Comparison of ENCODE assay signal across 24 mouse cellular contexts in the genomic region with DNA sequence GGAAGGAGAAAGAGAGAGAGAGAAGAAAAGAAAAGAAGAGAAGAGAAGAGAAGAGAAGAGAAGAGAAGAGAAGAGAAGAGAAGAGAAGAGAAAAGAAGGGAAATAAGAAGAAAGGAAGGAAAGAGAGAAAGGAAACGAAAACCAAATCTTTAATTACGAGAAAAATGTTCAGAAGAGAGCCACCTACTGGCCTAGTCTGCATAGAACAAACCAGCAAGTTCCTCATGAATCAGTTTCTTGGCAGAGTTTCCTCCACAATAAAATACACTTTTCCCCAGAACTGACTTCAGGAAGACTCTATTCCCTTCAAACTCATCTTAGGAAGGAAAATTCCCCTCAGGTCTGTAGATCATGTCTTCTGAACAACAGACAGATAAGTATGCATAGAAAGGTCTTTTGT. TPM values are rescaled to one million over a fixed set of nuclear protein-coding genes. Genes with fewer than 3 reads are reported as not detected.
DNase-seq lines count a peak whose midpoint lies in the region; ATAC-seq and TF ChIP-seq lines count a peak whose summit lies in the region.
"Had no signal": no experiment of that assay in that cellular context is flagged by ENCODE, and none has a peak within 500 bp of the region (broad histone marks: within the 10 kb centered on the region; RNA-seq: fewer than 3 reads in every experiment).

No protein-coding gene starts in this region.

- TF ChIP-seq CTCF in hindbrain, postnatal 0 days (IDR thresholded peaks at IDR 0.05; ENCODE audit: low read depth): peak; percentile 30; the same call in 1 of the 2 replicates
- TF ChIP-seq CTCF in brain, embryonic 14.5 days (IDR thresholded peaks at IDR 0.05; ENCODE audit: borderline replicate concordance, extremely low read depth, insufficient read depth, insufficient read length): peak; percentile 6; the same call in 1 of the 2 replicates

- H3K27me3 ChIP-seq in hindbrain, postnatal 0 days (ENCODE audit: insufficient read depth, low read length): no peaks in the 10 kb centered on the region
- no peaks in the 10 kb centered on the region for H3K27me3 ChIP-seq in hindbrain, embryonic 12.5 days

- no peak overlapping the region for H3K9ac ChIP-seq in hindbrain, postnatal 0 days (replicated peaks; ENCODE audit: low read length)
- no peak overlapping the region for H3K9ac ChIP-seq in hindbrain, embryonic 12.5 days

- no peak overlapping the region for H3K4me2 ChIP-seq in hindbrain, postnatal 0 days (ENCODE audit: low read depth, low read length)
- H3K4me2 ChIP-seq in hindbrain, embryonic 12.5 days (replicated peaks): no peak overlapping the region

- ATAC-seq in hindbrain, postnatal 0 days: no peak
- ATAC-seq in hindbrain, embryonic 12.5 days (ENCODE audit: low FRiP score): no peak
- ATAC-seq in CD4-positive, CD25-positive, alpha-beta regulatory T cell, adult 4 months: peak; percentile 71

- H3K36me3 ChIP-seq in hindbrain, postnatal 0 days (ENCODE audit: insufficient read depth, low read length): no peaks in the 10 kb centered on the region
- H3K36me3 ChIP-seq in hindbrain, embryonic 12.5 days: no peaks in the 10 kb centered on the region

- no peak for DNase-seq in hindbrain, postnatal 0 days (ENCODE audit: low spot score)
- DNase-seq in 3T3-L1 (ENCODE audit: low read depth, low spot score): peak; percentile 56
- no peak for DNase-seq in brain, embryonic 14.5 days (ENCODE audit: low read depth)
- no peak for DNase-seq in right cerebral cortex, postnatal 4 days
- DNase-seq in cerebellum, postnatal 25 days: no peak
- DNase-seq in yolk sac, embryonic 10.5 days (ENCODE audit: low spot score): no peak
- DNase-seq: adrenal gland, postnatal 25 days; cerebellum, postnatal 36 days; lung, adult 18-20 months; midbrain, embryonic 14.5 days; thymus, postnatal 14 days had no signal

- no peak overlapping the region for H3K4me3 ChIP-seq in hindbrain, postnatal 0 days (ENCODE audit: low read length)
- H3K4me3 ChIP-seq in hindbrain, embryonic 12.5 days: no peak overlapping the region

- WGBS in hindbrain, postnatal 0 days: 65% methylated on average over 2 of the region's 2 CpGs
- WGBS in hindbrain, embryonic 12.5 days: 70% methylated on average over 2 of the region's 2 CpGs

- no peak overlapping the region for H3K27ac ChIP-seq in hindbrain, postnatal 0 days
- no peak overlapping the region for H3K27ac ChIP-seq in hindbrain, embryonic 12.5 days
- H3K27ac ChIP-seq: macrophage had no signal

- TF ChIP-seq POLR2A in brain, embryonic 14.5 days (IDR thresholded peaks at IDR 0.05; ENCODE audit: borderline replicate concordance, extremely low read depth, insufficient read depth, insufficient read length, poor library complexity, severe bottlenecking): no peak

- no peaks in the 10 kb centered on the region for H3K9me3 ChIP-seq in hindbrain, postnatal 0 days (ENCODE audit: low read length)
- no peaks in the 10 kb centered on the region for H3K9me3 ChIP-seq in hindbrain, embryonic 12.5 days (replicated peaks)

- H3K4me1 ChIP-seq in hindbrain, postnatal 0 days (ENCODE audit: insufficient read depth, low read length): no peaks in the 10 kb centered on the region
- no peaks in the 10 kb centered on the region for H3K4me1 ChIP-seq in hindbrain, embryonic 12.5 days

RNA-seq across cellular contexts. Expression of a gene that starts 3.7 kb away (rescaled TPM):
- total RNA-seq in hindbrain, postnatal 0 days (2014; rRNA removed): not detected in 2 replicates
- polyA plus RNA-seq in hindbrain, postnatal 0 days (2015; fragmentation: Nextera tagmentation; extraction: Ambion mirVana): not detected in 2 replicates
- polyA plus RNA-seq in hindbrain, embryonic 12.5 days (2016; fragmentation: Nextera tagmentation; extraction: Ambion mirVana): not detected in 2 replicates
- not detected for polyA plus RNA-seq in CD4-positive, CD25-positive, alpha-beta regulatory T cell, adult 4 months (2017; shearing (Covaris generic))
- polyA plus RNA-seq in brain, embryonic 14.5 days (2012; rRNA removed): not detected in 2 replicates
- total RNA-seq: adrenal gland, postnatal 25 days; ES-E14; gastrocnemius, adult 18-20 months; heart, postnatal 25 days; layer of hippocampus, adult 8-10 months; left cerebral cortex, postnatal 10 days had no signal
- polyA plus RNA-seq: embryonic facial prominence, embryonic 14.5 days; forebrain, embryonic 11.5 days; kidney, embryonic 16.5 days; limb, embryonic 14.5 days; macrophage; midbrain, embryonic 14.5 days; neural tube, embryonic 11.5 days had no signal

RNA-seq across cellular contexts. Expression of a gene that starts 4.6 kb away (rescaled TPM):
- total RNA-seq in hindbrain, postnatal 0 days (2014; rRNA removed): not detected in 2 replicates
- polyA plus RNA-seq in hindbrain, postnatal 0 days (2015; fragmentation: Nextera tagmentation; extraction: Ambion mirVana): not detected in 2 replicates
- not detected in 2 replicates for polyA plus RNA-seq in hindbrain, embryonic 12.5 days (2016; fragmentation: Nextera tagmentation; extraction: Ambion mirVana)
- polyA plus RNA-seq in CD4-positive, CD25-positive, alpha-beta regulatory T cell, adult 4 months (2017; shearing (Covaris generic)): not detected
- not detected in 2 replicates for polyA plus RNA-seq in brain, embryonic 14.5 days (2012; rRNA removed)
- total RNA-seq: adrenal gland, postnatal 25 days; ES-E14; gastrocnemius, adult 18-20 months; heart, postnatal 25 days; layer of hippocampus, adult 8-10 months; left cerebral cortex, postnatal 10 days had no signal
- polyA plus RNA-seq: embryonic facial prominence, embryonic 14.5 days; forebrain, embryonic 11.5 days; kidney, embryonic 16.5 days; limb, embryonic 14.5 days; macrophage; midbrain, embryonic 14.5 days; neural tube, embryonic 11.5 days had no signal

RNA-seq across cellular contexts. Expression of a gene that starts 10.0 kb away (rescaled TPM):
- total RNA-seq in hindbrain, postnatal 0 days (2014; rRNA removed): not detected in 2 replicates
- polyA plus RNA-seq in hindbrain, postnatal 0 days (2015; fragmentation: Nextera tagmentation; extraction: Ambion mirVana): not detected in 2 replicates
- polyA plus RNA-seq in hindbrain, embryonic 12.5 days (2016; fragmentation: Nextera tagmentation; extraction: Ambion mirVana): not detected in 2 replicates
- not detected for polyA plus RNA-seq in CD4-positive, CD25-positive, alpha-beta regulatory T cell, adult 4 months (2017; shearing (Covaris generic))
- polyA plus RNA-seq in brain, embryonic 14.5 days (2012; rRNA removed): not detected in 2 replicates
- total RNA-seq: adrenal gland, postnatal 25 days; ES-E14; gastrocnemius, adult 18-20 months; heart, postnatal 25 days; layer of hippocampus, adult 8-10 months; left cerebral cortex, postnatal 10 days had no signal
- polyA plus RNA-seq: embryonic facial prominence, embryonic 14.5 days; forebrain, embryonic 11.5 days; kidney, embryonic 16.5 days; limb, embryonic 14.5 days; macrophage; midbrain, embryonic 14.5 days; neural tube, embryonic 11.5 days had no signal

RNA-seq across cellular contexts. Expression of a gene that starts 18.1 kb away (rescaled TPM):
- total RNA-seq in hindbrain, postnatal 0 days (2014; rRNA removed): not detected in 2 replicates
- polyA plus RNA-seq in hindbrain, postnatal 0 days (2015; fragmentation: Nextera tagmentation; extraction: Ambion mirVana): not detected in 2 replicates
- polyA plus RNA-seq in hindbrain, embryonic 12.5 days (2016; fragmentation: Nextera tagmentation; extraction: Ambion mirVana): not detected in 2 replicates
- polyA plus RNA-seq in CD4-positive, CD25-positive, alpha-beta regulatory T cell, adult 4 months (2017; shearing (Covaris generic)): not detected
- polyA plus RNA-seq in brain, embryonic 14.5 days (2012; rRNA removed): not detected in 2 replicates
- total RNA-seq: adrenal gland, postnatal 25 days; ES-E14; gastrocnemius, adult 18-20 months; heart, postnatal 25 days; layer of hippocampus, adult 8-10 months; left cerebral cortex, postnatal 10 days had no signal
- polyA plus RNA-seq: embryonic facial prominence, embryonic 14.5 days; forebrain, embryonic 11.5 days; kidney, embryonic 16.5 days; limb, embryonic 14.5 days; macrophage; midbrain, embryonic 14.5 days; neural tube, embryonic 11.5 days had no signal

RNA-seq across cellular contexts. Expression of a gene that starts 25.6 kb away (rescaled TPM):
- total RNA-seq in hindbrain, postnatal 0 days (2014; rRNA removed): not detected in 2 replicates
- not detected in 2 replicates for polyA plus RNA-seq in hindbrain, postnatal 0 days (2015; fragmentation: Nextera tagmentation; extraction: Ambion mirVana)
- not detected in 2 replicates for polyA plus RNA-seq in hindbrain, embryonic 12.5 days (2016; fragmentation: Nextera tagmentation; extraction: Ambion mirVana)
- not detected for polyA plus RNA-seq in CD4-positive, CD25-positive, alpha-beta regulatory T cell, adult 4 months (2017; shearing (Covaris generic))
- polyA plus RNA-seq in brain, embryonic 14.5 days (2012; rRNA removed): not detected in 2 replicates
- total RNA-seq: adrenal gland, postnatal 25 days; ES-E14; gastrocnemius, adult 18-20 months; heart, postnatal 25 days; layer of hippocampus, adult 8-10 months; left cerebral cortex, postnatal 10 days had no signal
- polyA plus RNA-seq: embryonic facial prominence, embryonic 14.5 days; forebrain, embryonic 11.5 days; kidney, embryonic 16.5 days; limb, embryonic 14.5 days; macrophage; midbrain, embryonic 14.5 days; neural tube, embryonic 11.5 days had no signal
